Mouse (Mus musculus): ENCODE measurements around the gene Fgd3.

DNA sequence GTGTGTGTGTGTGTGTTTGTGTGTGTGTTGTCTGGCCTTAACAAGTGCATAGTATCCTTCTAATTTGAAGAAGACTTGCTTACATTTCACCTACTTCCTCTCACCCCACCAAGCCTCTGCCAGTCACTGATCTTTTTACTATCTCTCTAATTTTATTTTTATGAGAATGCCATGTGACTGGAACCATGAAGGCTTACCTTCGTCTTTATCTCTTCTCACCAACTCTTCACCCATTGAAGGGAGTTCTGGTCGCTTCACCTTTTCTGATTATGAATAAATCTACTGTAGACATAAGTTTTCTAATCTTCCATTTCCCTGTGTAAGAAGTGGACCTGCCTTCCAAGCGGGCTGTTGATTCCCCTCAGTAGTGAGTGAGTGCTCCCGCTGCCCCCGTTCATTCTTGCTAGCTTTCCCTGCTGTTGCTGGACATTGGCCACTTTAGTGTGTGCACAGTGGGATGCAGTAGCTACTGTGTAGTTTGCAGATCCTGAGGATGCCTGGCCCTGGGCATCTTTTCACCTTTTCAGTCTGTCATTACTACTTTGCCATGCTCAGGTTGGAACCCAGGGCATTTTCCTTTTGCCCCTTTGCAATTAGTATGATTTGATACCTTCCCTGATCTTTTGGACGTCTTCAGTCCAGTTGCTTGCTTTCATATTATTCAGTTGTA, 29.9 kb upstream of the Fgd3 start:
- TF ChIP-seq CTCF (conservative IDR thresholded peaks at IDR 0.05; ENCODE audit: insufficient read depth, insufficient read length, low read depth, low read length) (no peak), POLR2A (IDR thresholded peaks at IDR 0.05; ENCODE audit: low read depth, low read length) (no peak)
